Mouse (Mus musculus) brain, embryonic 14.5 days (tissue): Measurements from ENCODE around the gene Adcy7. TPM values are rescaled to one million over a fixed set of nuclear protein-coding genes. Genes with fewer than 3 reads are reported as not detected.

Experiments used
- DNase-seq: peaks from one replicate; pipeline ENCODE4 v3.0.0-alpha.2; 2011; ENCODE audit warnings: low read depth
- CTCF ChIP-seq: fragments of 200-500 bp; IDR thresholded peaks from 2 replicates; pipeline ENCODE4 v1.5.1; 2012; ENCODE audit warnings: inconsistent platforms, mild to moderate bottlenecking, moderate library complexity, borderline replicate concordance; ENCODE audit not compliant: insufficient read depth, insufficient read length; ENCODE audit errors: extremely low read depth
- POLR2A ChIP-seq: fragments of 200-500 bp; IDR thresholded peaks from 2 replicates; pipeline ENCODE4 v1.6.1; 2012; ENCODE audit warnings: mild to moderate bottlenecking, inconsistent platforms, borderline replicate concordance; ENCODE audit not compliant: poor library complexity, insufficient read depth, insufficient read length, severe bottlenecking; ENCODE audit errors: extremely low read depth
- polyA plus RNA-seq: library from polyadenylated mRNA; depleted of rRNA; stranded (reverse); fragments of >200 nt; gene quantifications from 2 replicates; pipeline ENCODE4 v1.2.3, GENCODE M21; 2012

Gene Adcy7
- polyA plus RNA-seq, 1 experiment: 3.7 TPM

- TF ChIP-seq POLR2A: no peak
- no peak for TF ChIP-seq CTCF
- no peak for DNase-seq
These were observed 7.0 kb downstream of the Adcy7 start for GRCm38 (mm10) chr8:88279220-88279619.

- DNase-seq: no peak
- no peak for TF ChIP-seq POLR2A
- TF ChIP-seq CTCF: no peak
These were observed 7.5 kb downstream of the Adcy7 start for GRCm38 (mm10) chr8:88279670-88280069.

GRCm38 (mm10) chr8:88280904-88281303, 8.7 kb downstream of the Adcy7 start:
- DNase-seq: no peak
- TF ChIP-seq POLR2A (no peak), CTCF (no peak)

GRCm38 (mm10) chr8:88282684-88283083, 10.5 kb downstream of the Adcy7 start:
- no peak for DNase-seq

GRCm38 (mm10) chr8:88283243-88284115, 11.3 kb downstream of the Adcy7 start:
- TF ChIP-seq POLR2A: no peak
- TF ChIP-seq CTCF: no peak
- no peak for DNase-seq

More at GRCm38 (mm10) chr8:88282684-88283083, 10.5 kb downstream of the Adcy7 start:
- TF ChIP-seq CTCF (no peak), POLR2A (no peak)

- TF ChIP-seq POLR2A (no peak), CTCF (no peak)
- DNase-seq: no peak
These were observed 12.5 kb downstream of the Adcy7 start for GRCm38 (mm10) chr8:88284738-88285137.

- TF ChIP-seq CTCF (no peak), POLR2A (no peak)
- DNase-seq: no peak
These were observed 13.5 kb downstream of the Adcy7 start for GRCm38 (mm10) chr8:88285469-88286356.

GRCm38 (mm10) chr8:88286421-88286960, 14.3 kb downstream of the Adcy7 start:
- DNase-seq: no peak
- TF ChIP-seq POLR2A: no peak
- no peak for TF ChIP-seq CTCF

GRCm38 (mm10) chr8:88288622-88289242, 16.5 kb downstream of the Adcy7 start:
- TF ChIP-seq POLR2A: no peak
- TF ChIP-seq CTCF: no peak
- DNase-seq: no peak

GRCm38 (mm10) chr8:88289901-88290300, 17.7 kb downstream of the Adcy7 start:
- no peak for DNase-seq
- TF ChIP-seq POLR2A: no peak
